Mouse (Mus musculus) gastrocnemius, adult 8-10 months (tissue): ENCODE data around the gene Hsp90b1. TPM values are rescaled to one million over a fixed set of nuclear protein-coding genes. Genes with fewer than 3 reads are reported as not detected.
"Not testable (repeated sequence)": the region's sequence is repeated elsewhere in the genome, so short reads cannot be mapped to it uniquely, and the experiment has no call there.

Experiments
- DNase-seq, 2 experiments: peaks; one replicate each; pipeline ENCODE4 v3.0.0; 2022; ENCODE audit warnings: low spot score in 2 of 2
- microRNA-seq: library from miRNA; unstranded; fragments of <30 nt; microRNA quantifications from one replicate; pipeline ENCODE4 v1.2.0, GENCODE M21; 2022
- total RNA-seq, 4 experiments: library from RNA; stranded (reverse); gene quantifications; 2 replicates each; pipeline ENCODE4 v1.2.4; 2022

The Hsp90b1 gene
- total RNA-seq, 4 experiments from 2014 or later: 97.1 to 109 (median 103) TPM

GRCm38 (mm10) chr10:86670550-86670949 is 34.8 kb downstream of the Hsp90b1 start:
- DNase-seq: not testable (repeated sequence)

Small RNA genes within 50 kb of the gene (microRNA-seq; reads per million reads assigned to microRNA genes)
- not detected for gene Gm25745

Other genes starting within 250 kb of the Hsp90b1 start
- under 1 TPM; 0.10 to 0.90 (median 0.57) TPM for gene Syn3, start 206.6 kb downstream of the Hsp90b1 start, total RNA-seq
- gene Ttc41, start 302 bp upstream of the Hsp90b1 start, total RNA-seq: 1 to 10 TPM; 2.2 to 2.6 (median 2.3) TPM
- 10 to 100 TPM; 20.1 to 25.2 (median 21.3) TPM for gene Gm49358, start 58.5 kb upstream of the Hsp90b1 start, total RNA-seq
- gene Nt5dc3, start 73.5 kb upstream of the Hsp90b1 start, total RNA-seq: 10 to 100 TPM; 57.7 to 72.7 (median 64.9) TPM